Mouse (Mus musculus) gonadal fat pad, adult 2 months (tissue): ENCODE results near the gene Gm4297. TPM values are rescaled to one million over a fixed set of nuclear protein-coding genes. Genes with fewer than 3 reads are reported as not detected.
"Not testable (repeated sequence)": the region's sequence is repeated elsewhere in the genome, so short reads cannot be mapped to it uniquely, and the experiment has no call there.

Experiments
- DNase-seq: peaks from one replicate; pipeline ENCODE4 v3.0.0-alpha.2; 2012; ENCODE audit warnings: low read depth
- polyA plus RNA-seq: library from polyadenylated mRNA; depleted of rRNA; stranded (reverse); fragments of >200 nt; gene quantifications from 2 replicates; pipeline ENCODE4 v1.2.3, GENCODE M21; 2012; rRNA removed

Gm4297 gene
- not detected in 2 replicates for polyA plus RNA-seq

DNA sequence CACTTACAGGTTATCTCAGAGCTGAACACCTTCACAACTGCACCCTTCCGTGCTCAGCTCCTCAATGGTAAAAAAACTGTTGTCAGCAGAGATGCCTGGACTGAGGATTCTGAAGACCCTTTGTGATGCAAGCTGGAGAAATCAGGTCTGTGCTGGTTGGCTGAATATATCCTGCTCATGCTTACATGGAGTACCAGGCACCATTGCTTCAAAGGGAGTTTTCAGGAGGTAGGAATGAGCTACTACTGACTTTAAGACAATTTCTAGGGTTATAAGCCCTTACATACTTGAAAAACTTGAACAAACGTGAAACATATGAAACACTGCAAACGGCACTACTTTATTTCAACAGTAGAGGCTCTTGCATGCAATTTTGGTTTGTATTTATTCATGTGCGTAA lies at the start of gene Gm4297:
Gm4297 (minus strand) TSS at position 101 of the 400 bp plus-strand sequence.
- DNase-seq = not testable (repeated sequence)

Other genes with a start within 250 kb of the Gm4297 start
- gene Gm5934, start 74.1 kb downstream of the Gm4297 start, polyA plus RNA-seq = not detected in 2 replicates
- not detected in 2 replicates for gene Gm5935, start 200.3 kb upstream of the Gm4297 start, polyA plus RNA-seq